Mouse (Mus musculus) MEL (cell line): ENCODE results near the gene Mtor. TPM values are rescaled to one million over a fixed set of nuclear protein-coding genes. Genes with fewer than 3 reads are reported as not detected.

ENCODE experiments used
- DNase-seq: peaks from one replicate; pipeline ENCODE4 v3.0.0; 2011; ENCODE audit warnings: low read depth, low spot score
- H3K27ac ChIP-seq: 2 replicates; pipeline ENCODE4 v1.5.1; 2012; ENCODE audit warnings: low read depth, mild to moderate bottlenecking, control low read depth, low read length, moderate library complexity; ENCODE audit not compliant: control insufficient read depth
- H3K27me3 ChIP-seq, 2 experiments: fragments of 150-350 bp in 1 of 2; sonication (generic) in 1 of 2; 2 replicates each; pipeline ENCODE4 v1.6.1; 2012; ENCODE audit warnings: low read length in 2 of 2, mild to moderate bottlenecking in 2 of 2, improper control_type of control experiment in 1 of 2, moderate library complexity in 1 of 2; ENCODE audit not compliant: insufficient read depth in 2 of 2, control insufficient read depth in 1 of 2
- H3K36me3 ChIP-seq, 2 experiments: 2 replicates each; pipeline ENCODE4 v1.6.1; 2012 to 2014; ENCODE audit warnings: low read length in 2 of 2, improper control_type of control experiment in 1 of 2, inconsistent platforms in 1 of 2, mild to moderate bottlenecking in 1 of 2; ENCODE audit not compliant: insufficient read depth in 2 of 2, control insufficient read depth in 1 of 2
- H3K4me1 ChIP-seq, 2 experiments: fragments of 150-350 bp in 1 of 2; sonication (generic) in 1 of 2; 2 replicates each; pipeline ENCODE4 v1.6.1; 2012; ENCODE audit warnings: low read length in 2 of 2, improper control_type of control experiment in 1 of 2, mild to moderate bottlenecking in 1 of 2; ENCODE audit not compliant: insufficient read depth in 2 of 2, control insufficient read depth in 1 of 2
- H3K4me3 ChIP-seq, 2 experiments: fragments of 150-350 bp in 1 of 2; sonication (generic) in 1 of 2; 2 replicates each; pipeline ENCODE4 v1.5.1; 2012; ENCODE audit warnings: low read depth in 2 of 2, low read length in 2 of 2, mild to moderate bottlenecking in 2 of 2, moderate library complexity in 2 of 2, control low read depth in 1 of 2, improper control_type of control experiment in 1 of 2; ENCODE audit not compliant: control insufficient read depth in 1 of 2, insufficient read depth in 1 of 2
- H3K79me2 ChIP-seq: 2 replicates; pipeline ENCODE4 v1.6.1; 2012; ENCODE audit warnings: mild to moderate bottlenecking, low read length, moderate library complexity; ENCODE audit not compliant: control insufficient read depth, poor library complexity, insufficient read depth
- H3K9ac ChIP-seq: 2 replicates; pipeline ENCODE4 v1.6.1; 2012; ENCODE audit warnings: low read depth, mild to moderate bottlenecking, control low read depth, low read length, moderate library complexity; ENCODE audit not compliant: control insufficient read depth, poor library complexity, severe bottlenecking
- H3K9me3 ChIP-seq: fragments of 150-350 bp; sonication (generic); replicated peaks from 2 replicates; pipeline ENCODE4 v1.6.1; 2012; ENCODE audit warnings: mild to moderate bottlenecking, low read length, improper control_type of control experiment, moderate library complexity; ENCODE audit not compliant: insufficient read depth
- BHLHE40 ChIP-seq: IDR thresholded peaks from 2 replicates; pipeline ENCODE4 v1.6.1; 2012; ENCODE audit warnings: low read depth, mild to moderate bottlenecking, inconsistent platforms, low read length, improper control_type of control experiment, borderline replicate concordance
- CHD1 ChIP-seq: IDR thresholded peaks from 2 replicates; pipeline ENCODE4 v1.6.1; 2012; ENCODE audit warnings: low read depth, mild to moderate bottlenecking, inconsistent platforms, low read length, improper control_type of control experiment
- CHD2 ChIP-seq: IDR thresholded peaks from 2 replicates; pipeline ENCODE4 v1.6.1; 2011; ENCODE audit warnings: low read length, improper control_type of control experiment
- ETS1 ChIP-seq: IDR thresholded peaks from 2 replicates; pipeline ENCODE4 v1.6.1; 2012; ENCODE audit warnings: low read depth, mild to moderate bottlenecking, inconsistent platforms, low read length, improper control_type of control experiment, moderate library complexity
- GABPA ChIP-seq: IDR thresholded peaks from 2 replicates; pipeline ENCODE4 v1.6.1; 2012; ENCODE audit warnings: low read depth, mild to moderate bottlenecking, inconsistent platforms, low read length, improper control_type of control experiment, moderate library complexity
- JUND ChIP-seq: IDR thresholded peaks from 2 replicates; pipeline ENCODE4 v1.6.1; 2011; ENCODE audit warnings: low read depth, mild to moderate bottlenecking, improper control_type of control experiment, low read length
- MAX ChIP-seq: IDR thresholded peaks from 2 replicates; pipeline ENCODE4 v1.6.1; 2011; ENCODE audit warnings: low read length, improper control_type of control experiment
- MAZ ChIP-seq: IDR thresholded peaks from 2 replicates; pipeline ENCODE4 v1.6.1; 2012; ENCODE audit warnings: low read depth, mild to moderate bottlenecking, inconsistent platforms, low read length, improper control_type of control experiment
- MEF2A ChIP-seq: IDR thresholded peaks from 2 replicates; pipeline ENCODE4 v1.6.1; 2014; ENCODE audit warnings: low read depth, mild to moderate bottlenecking, inconsistent platforms, low read length, improper control_type of control experiment; ENCODE audit not compliant: poor library complexity, insufficient replicate concordance, severe bottlenecking; ENCODE audit errors: extremely low read depth
- MXI1 ChIP-seq: IDR thresholded peaks from 2 replicates; pipeline ENCODE4 v1.6.1; 2011; ENCODE audit warnings: mild to moderate bottlenecking, low read depth, low read length, improper control_type of control experiment
- MYB ChIP-seq: IDR thresholded peaks from 2 replicates; pipeline ENCODE4 v1.6.1; 2011; ENCODE audit warnings: mild to moderate bottlenecking, low read depth, low read length, improper control_type of control experiment
- NELFE ChIP-seq: IDR thresholded peaks from 2 replicates; pipeline ENCODE4 v1.6.1; 2011; ENCODE audit warnings: low read depth, low read length, improper control_type of control experiment
- POLR2AphosphoS2 ChIP-seq: IDR thresholded peaks from 2 replicates; pipeline ENCODE4 v1.6.1; 2011; ENCODE audit warnings: low read length, improper control_type of control experiment
- POLR2AphosphoS5 ChIP-seq: IDR thresholded peaks from 2 replicates; pipeline ENCODE4 v1.6.1; 2012; ENCODE audit warnings: low read depth, borderline replicate concordance, mild to moderate bottlenecking, inconsistent platforms, low read length, moderate library complexity, mixed read lengths
- RCOR1 ChIP-seq: IDR thresholded peaks from 2 replicates; pipeline ENCODE4 v1.6.1; 2012; ENCODE audit warnings: low read depth, mild to moderate bottlenecking, inconsistent platforms, low read length, improper control_type of control experiment
- SIN3A ChIP-seq: IDR thresholded peaks from 2 replicates; pipeline ENCODE4 v1.6.1; 2012; ENCODE audit warnings: low read length, improper control_type of control experiment, inconsistent platforms
- SMC3 ChIP-seq: IDR thresholded peaks from 2 replicates; pipeline ENCODE4 v1.6.1; 2011; ENCODE audit warnings: low read depth, low read length, improper control_type of control experiment
- TBP ChIP-seq: IDR thresholded peaks from 2 replicates; pipeline ENCODE4 v1.8.0; 2011; ENCODE audit warnings: low read depth, low read length, improper control_type of control experiment
- USF1 ChIP-seq: IDR thresholded peaks from 2 replicates; pipeline ENCODE4 v1.6.1; 2014; ENCODE audit warnings: low read depth, mild to moderate bottlenecking, inconsistent platforms, low read length, improper control_type of control experiment, moderate library complexity
- USF2 ChIP-seq, 2 experiments: IDR thresholded peaks; 2 replicates each; pipeline ENCODE4 v1.6.1; 2011 to 2012; ENCODE audit warnings: improper control_type of control experiment in 2 of 2, low read length in 2 of 2, borderline replicate concordance in 1 of 2, inconsistent platforms in 1 of 2, low read depth in 1 of 2, mild to moderate bottlenecking in 1 of 2; ENCODE audit not compliant: insufficient read depth in 1 of 2
- ZMIZ1 ChIP-seq: IDR thresholded peaks from 2 replicates; pipeline ENCODE4 v1.6.1; 2012; ENCODE audit warnings: low read depth, mild to moderate bottlenecking, inconsistent platforms, low read length, improper control_type of control experiment, moderate library complexity
- ZNF384 ChIP-seq: IDR thresholded peaks from 2 replicates; pipeline ENCODE4 v1.6.1; 2012; ENCODE audit warnings: low read depth, mild to moderate bottlenecking, inconsistent platforms, low read length, improper control_type of control experiment
- polyA plus RNA-seq, 2 experiments: library from polyadenylated mRNA; stranded (reverse) in 1 of 2; unstranded in 1 of 2; fragments of >175 nt in 1 of 2; fragments of >200 nt in 1 of 2; gene quantifications; 2 replicates each; pipeline versions ENCODE4 v1.2.1 to v1.2.4; 2012; ENCODE audit warnings: low replicate concordance in 2 of 2, low read depth in 1 of 2; ENCODE audit not compliant: insufficient read length in 2 of 2, insufficient read depth in 1 of 2, missing spikeins in 1 of 2
- total RNA-seq: library from RNA; depleted of rRNA; stranded (reverse); fragments of 300-350 nt; gene quantifications from 2 replicates; pipeline ENCODE4 v1.2.3, GENCODE M21; 2012

The Mtor gene
- total and polyA plus RNA-seq, 3 experiments, result 23.9 to 35.2 TPM; not detected in 1

GRCm38 (mm10) chr4:148444250-148444967, 4.0 kb upstream of the Mtor start, which contains the start of gene Ubiad1 (continued):
- peak; percentile 51 for TF ChIP-seq ZMIZ1
- no peak for TF ChIP-seq MYB
- 0 out of 2 replicates have a peak, but pooled peaks have one; percentile 62 for TF ChIP-seq POLR2AphosphoS2
- TF ChIP-seq, all 39 proteins: peak for 12

DNA sequence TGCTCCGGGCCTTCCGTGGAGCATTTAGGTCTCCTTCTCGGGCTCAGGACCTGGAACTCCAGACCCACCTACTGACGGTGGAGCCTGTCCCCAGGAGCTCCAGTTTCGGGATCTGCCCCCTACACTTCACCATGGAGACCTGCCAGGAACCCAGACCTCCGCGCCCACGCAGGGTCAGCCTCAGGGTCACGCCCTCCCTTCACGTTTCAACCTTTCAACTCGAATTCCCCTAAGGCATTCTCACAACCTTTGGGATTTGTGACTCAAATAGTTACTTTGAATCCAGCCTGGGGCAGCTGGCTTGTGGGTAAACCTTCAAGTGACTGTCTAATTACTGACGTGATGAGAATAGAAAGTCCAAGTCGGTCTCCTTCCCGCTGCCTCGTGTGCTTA, 438 bp downstream of the Mtor start:
- Histone ChIP-seq H3K4me1 (peaks cover 3 to 7% of the 10 kb centered on the region in 2 experiments; a peak in 3 of 4 replicates), H3K27ac (no peak overlapping the region), H3K36me3 (peaks cover 1 to 4% of the 10 kb centered on the region in 2 experiments; a peak in 3 of 4 replicates), H3K9me3 (no peaks in the 10 kb centered on the region), H3K4me3 (peak overlapping the region; percentile 85 to 94)
- TF ChIP-seq USF1, result no peak
- TF ChIP-seq POLR2AphosphoS5, result no peak
- peak; percentile 80 for TF ChIP-seq MXI1
- no peak; the same call in 1 of the 2 replicates for TF ChIP-seq MAZ
- no peak for TF ChIP-seq USF2 (IDR thresholded peaks at IDR 0.05; ENCODE audit: borderline replicate concordance in 1 of 2, insufficient read depth in 1 of 2, low read depth in 1 of 2, low read length in 2 of 2)
- no peak for TF ChIP-seq MYB
- TF ChIP-seq ETS1, result no peak
- TF ChIP-seq NELFE, result no peak
- 0 out of 2 replicates have a peak, but pooled peaks have one; percentile 72 for TF ChIP-seq CHD1
- TF ChIP-seq CHD2, result no peak
- TF ChIP-seq MAX, result peak; percentile 33
- TF ChIP-seq, all 39 proteins: peak for 3
- peak overlapping the region; percentile 85 for H3K9ac ChIP-seq
- DNase-seq, result peak; percentile 69
- H3K27me3 ChIP-seq, result no peaks in the 10 kb centered on the region
- H3K79me2 ChIP-seq, result peaks cover 22% of the 10 kb centered on the region

DNA sequence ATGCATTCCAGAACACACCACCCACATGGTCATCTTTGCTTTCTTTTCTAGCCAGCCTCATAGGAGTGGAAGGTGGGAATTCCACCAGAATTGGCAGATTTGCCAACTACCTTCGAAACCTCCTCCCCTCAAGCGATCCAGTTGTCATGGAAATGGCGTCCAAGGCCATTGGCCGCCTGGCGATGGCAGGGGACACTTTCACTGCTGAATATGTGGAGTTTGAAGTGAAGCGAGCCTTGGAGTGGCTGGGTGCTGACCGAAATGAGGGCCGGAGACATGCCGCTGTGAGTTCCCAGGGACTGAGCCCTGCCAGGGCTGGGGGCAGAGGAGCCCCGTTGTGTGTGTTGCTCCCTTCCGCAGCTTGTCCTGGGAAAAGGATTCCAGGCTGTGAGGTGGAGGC, 5.3 kb downstream of the Mtor start:
- TF ChIP-seq JUND, result no peak
- TF ChIP-seq TBP, result no peak
- no peak for TF ChIP-seq ZNF384
- TF ChIP-seq MEF2A, result no peak
- no peak for TF ChIP-seq GABPA
- no peak for TF ChIP-seq SIN3A
- TF ChIP-seq BHLHE40, result no peak
- TF ChIP-seq RCOR1, result no peak
- TF ChIP-seq MAX, result no peak
- no peak for TF ChIP-seq SMC3
- TF ChIP-seq CHD2, result no peak
- no peaks in the 10 kb centered on the region for H3K27me3 ChIP-seq
- H3K4me3 ChIP-seq, result no peak overlapping the region
- no peak for DNase-seq
- peaks cover 3% of the 10 kb centered on the region in 2 experiments; a peak in 2 of 4 replicates for H3K4me1 ChIP-seq
- H3K79me2 ChIP-seq, result peaks cover 13% of the 10 kb centered on the region
- H3K36me3 ChIP-seq, result peaks cover 1 to 4% of the 10 kb centered on the region in 2 experiments; a peak in 3 of 4 replicates
- H3K9me3 ChIP-seq, result no peaks in the 10 kb centered on the region
- H3K27ac ChIP-seq, result no peak overlapping the region
- H3K9ac ChIP-seq, result no peak overlapping the region
